Mouse (Mus musculus) intestine, embryonic 16.5 days (tissue): ENCODE results near the gene Naaladl1. TPM values are rescaled to one million over a fixed set of nuclear protein-coding genes. Genes with fewer than 3 reads are reported as not detected.
A peak's percentile ranks its signal among the peaks of the same experiment; 100 is the strongest.

Experiments
- ATAC-seq: fragments of 200-750 bp; cut with Nextera tagmentation; 2 replicates; pipeline ENCODE4 v1.8.0; 2017; ENCODE audit warnings: moderate TSS enrichment, moderate library complexity
- H3K27ac ChIP-seq: fragments of 300-500 bp; sonication (generic); 2 replicates; pipeline ENCODE4 v1.5.1; 2014; ENCODE audit warnings: mild to moderate bottlenecking, low read length
- H3K27me3 ChIP-seq: fragments of 300-500 bp; sonication (generic); replicated peaks from 2 replicates; pipeline ENCODE4 v1.6.1; 2014; ENCODE audit warnings: low read length, control low read depth, mixed read lengths; ENCODE audit not compliant: control insufficient read depth, insufficient read depth
- H3K36me3 ChIP-seq: fragments of 300-500 bp; sonication (generic); 2 replicates; pipeline ENCODE4 v1.6.1; 2014; ENCODE audit warnings: low read length, control low read depth; ENCODE audit not compliant: control insufficient read depth, insufficient read depth
- H3K4me1 ChIP-seq: fragments of 300-500 bp; sonication (generic); 2 replicates; pipeline ENCODE4 v1.6.1; 2014; ENCODE audit warnings: low read length, control low read depth, mixed read lengths; ENCODE audit not compliant: control insufficient read depth, insufficient read depth
- H3K4me2 ChIP-seq: fragments of 300-500 bp; sonication (generic); 2 replicates; pipeline ENCODE4 v1.6.1; 2014; ENCODE audit warnings: low read depth, low read length, control low read depth
- H3K4me3 ChIP-seq: fragments of 300-500 bp; sonication (generic); 2 replicates; pipeline ENCODE4 v1.5.1; 2014; ENCODE audit warnings: mild to moderate bottlenecking, low read length
- H3K9ac ChIP-seq: fragments of 300-500 bp; sonication (generic); 2 replicates; pipeline ENCODE4 v1.6.1; 2014; ENCODE audit warnings: low read depth, low read length
- H3K9me3 ChIP-seq: fragments of 300-500 bp; sonication (generic); 2 replicates; pipeline ENCODE4 v1.6.1; 2016; ENCODE audit warnings: low read length, control low read depth; ENCODE audit not compliant: control insufficient read depth
- WGBS: fragments of 180-500 bp; shearing (Covaris S2); extraction: QIAGEN DNeasy Blood & Tissue Kit; methylation state at CpG from one replicate; pipeline ENCODE4 v1.1.7; 2014; 5-methylcytosine and 5-hydroxymethylcytosine counted together
- polyA plus RNA-seq: library from polyadenylated mRNA; unstranded; fragments of >200 nt; fragmentation: Nextera tagmentation; extraction: Ambion mirVana; gene quantifications from 2 replicates; pipeline ENCODE4 v1.2.1, GENCODE M21; 2015

The Naaladl1 gene
- polyA plus RNA-seq, 1 experiment from 2014 or later: 71.9 TPM

- Histone ChIP-seq H3K4me2 (peak overlapping the region; percentile 28), H3K4me1 (peaks cover 10% of the 10 kb centered on the region; the same call in 1 of the 2 replicates), H3K4me3 (no peak overlapping the region), H3K27ac (peak overlapping the region; percentile 24; the same call in 1 of the 2 replicates), H3K9ac (peak overlapping the region; percentile 35; the same call in 1 of the 2 replicates), H3K27me3 (no peaks in the 10 kb centered on the region), H3K9me3 (no peaks in the 10 kb centered on the region), H3K36me3 (no peaks in the 10 kb centered on the region)
- peak; percentile 75 for ATAC-seq
- WGBS: 49% methylated on average over 10 of the region's 10 CpGs
These were observed 58.4 kb downstream of the Naaladl1 start for GRCm38 (mm10) chr19:6163872-6164547.

Other genes starting within 250 kb of the Naaladl1 start
- gene Frmd8, start 230.5 kb upstream of the Naaladl1 start, polyA plus RNA-seq: 31.1 and 31.7 TPM in 2 replicates
- 3.4 and 4.1 TPM in 2 replicates for gene Slc25a45, start 228.0 kb upstream of the Naaladl1 start, polyA plus RNA-seq
- 1.5 and 1.7 TPM in 2 replicates for gene Tigd3, start 211.6 kb upstream of the Naaladl1 start, polyA plus RNA-seq
- 109 and 119 TPM in 2 replicates for gene Dpf2, start 192.8 kb upstream of the Naaladl1 start, polyA plus RNA-seq
- 14.7 and 15.1 TPM in 2 replicates for gene Cdc42ep2, start 181.0 kb upstream of the Naaladl1 start, polyA plus RNA-seq
- gene Pola2, start 141.6 kb upstream of the Naaladl1 start, polyA plus RNA-seq: 58.4 and 61.7 TPM in 2 replicates
- not detected in 2 replicates for gene Slc22a20, start 119.6 kb upstream of the Naaladl1 start, polyA plus RNA-seq
- gene Capn1, start 89.9 kb upstream of the Naaladl1 start, polyA plus RNA-seq: 11.8 and 12.4 TPM in 2 replicates
- 29.1 and 36.4 TPM in 2 replicates for gene Syvn1, start 59.2 kb upstream of the Naaladl1 start, polyA plus RNA-seq
- 71.4 and 79.5 TPM in 2 replicates for gene Mrpl49, start 48.0 kb upstream of the Naaladl1 start, polyA plus RNA-seq
- 868 and 882 TPM in 2 replicates for gene Fau, start 47.9 kb upstream of the Naaladl1 start, polyA plus RNA-seq
- 27.6 and 29.9 TPM in 2 replicates for gene Znhit2, start 44.6 kb upstream of the Naaladl1 start, polyA plus RNA-seq
- 37.3 and 39.0 TPM in 2 replicates for gene Tm7sf2, start 37.4 kb upstream of the Naaladl1 start, polyA plus RNA-seq
- gene Vps51, start 28.6 kb upstream of the Naaladl1 start, polyA plus RNA-seq: 66.7 and 68.2 TPM in 2 replicates
- gene Tmem262, start 25.7 kb upstream of the Naaladl1 start, polyA plus RNA-seq: not detected in 2 replicates
- gene Gm28374, start 23.5 kb upstream of the Naaladl1 start, polyA plus RNA-seq: 1.2 and 1.7 TPM in 2 replicates
- 66.1 and 68.0 TPM in 2 replicates for gene Zfpl1, start 20.8 kb upstream of the Naaladl1 start, polyA plus RNA-seq
- 27.7 and 31.4 TPM in 2 replicates for gene Cdca5, start 20.8 kb upstream of the Naaladl1 start, polyA plus RNA-seq
- gene AC131692.1, start 11.4 kb upstream of the Naaladl1 start, polyA plus RNA-seq: 0.28 and 0.29 TPM in 2 replicates
- gene Sac3d1, start 12.9 kb downstream of the Naaladl1 start, polyA plus RNA-seq: 33.4 and 35.7 TPM in 2 replicates
- gene Snx15, start 22.5 kb downstream of the Naaladl1 start, polyA plus RNA-seq: 36.8 and 37.0 TPM in 2 replicates
- 1.1 and 1.8 TPM in 2 replicates for gene Batf2, start 35.2 kb downstream of the Naaladl1 start, polyA plus RNA-seq
- 102 and 103 TPM in 2 replicates for gene Arl2, start 35.8 kb downstream of the Naaladl1 start, polyA plus RNA-seq
- gene Majin, start 78.6 kb downstream of the Naaladl1 start, polyA plus RNA-seq: not detected in 2 replicates
- gene Gpha2, start 120.6 kb downstream of the Naaladl1 start, polyA plus RNA-seq: 0.23 and 0.65 TPM in 2 replicates
- gene Ppp2r5b, start 130.1 kb downstream of the Naaladl1 start, polyA plus RNA-seq: 21.0 and 23.5 TPM in 2 replicates
- 7.4 and 8.4 TPM in 2 replicates for gene Atg2a, start 135.9 kb downstream of the Naaladl1 start, polyA plus RNA-seq
- gene Ehd1, start 170.9 kb downstream of the Naaladl1 start, polyA plus RNA-seq: 135 and 158 TPM in 2 replicates
- 1.2 and 1.5 TPM in 2 replicates for gene Cdc42bpg, start 200.7 kb downstream of the Naaladl1 start, polyA plus RNA-seq
- 61.3 and 61.4 TPM in 2 replicates for gene Men1, start 229.2 kb downstream of the Naaladl1 start, polyA plus RNA-seq
- 7.9 and 10.0 TPM in 2 replicates for gene Map4k2, start 235.4 kb downstream of the Naaladl1 start, polyA plus RNA-seq